Mouse (Mus musculus) hindbrain, embryonic 10.5 days (tissue): ENCODE data around the gene Mboat2. TPM values are rescaled to one million over a fixed set of nuclear protein-coding genes. Genes with fewer than 3 reads are reported as not detected.

Experiments used
- DNase-seq: peaks from one replicate; pipeline ENCODE4 v3.0.0-alpha.2; 2017; ENCODE audit warnings: low spot score
- H3K27ac ChIP-seq: fragments of 300-500 bp; sonication (generic); 2 replicates; pipeline ENCODE4 v1.5.1; 2016; ENCODE audit warnings: mild to moderate bottlenecking, moderate library complexity
- H3K27me3 ChIP-seq: fragments of 300-500 bp; sonication (generic); 2 replicates; pipeline ENCODE4 v1.6.1; 2016; ENCODE audit warnings: mild to moderate bottlenecking; ENCODE audit not compliant: poor library complexity, insufficient read depth, severe bottlenecking
- H3K36me3 ChIP-seq: fragments of 300-500 bp; sonication (generic); 2 replicates; pipeline ENCODE4 v1.6.1; 2016; ENCODE audit warnings: mild to moderate bottlenecking, moderate library complexity
- H3K4me1 ChIP-seq: fragments of 300-500 bp; sonication (generic); replicated peaks from 2 replicates; pipeline ENCODE4 v1.6.1; 2016; ENCODE audit warnings: mild to moderate bottlenecking
- H3K4me3 ChIP-seq: fragments of 300-500 bp; sonication (generic); 2 replicates; pipeline ENCODE4 v1.5.1; 2016; ENCODE audit warnings: mild to moderate bottlenecking, moderate library complexity
- H3K9me3 ChIP-seq: fragments of 300-500 bp; sonication (generic); 2 replicates; pipeline ENCODE4 v1.6.1; 2016; ENCODE audit warnings: mild to moderate bottlenecking, moderate library complexity
- WGBS: fragments of 180-500 bp; shearing (Covaris S2); methylation state at CpG from one replicate; pipeline ENCODE4 v1.1.7; 2016; 5-methylcytosine and 5-hydroxymethylcytosine counted together
- polyA plus RNA-seq: library from polyadenylated mRNA; unstranded; fragments of >200 nt; fragmentation: Nextera tagmentation; extraction: Ambion mirVana; gene quantifications from 2 replicates; pipeline ENCODE4 v1.2.1, GENCODE M21; 2016

The Mboat2 gene
- polyA plus RNA-seq, 1 experiment from 2014 or later, result 43.6 TPM

- H3K27ac ChIP-seq, result no peak overlapping the region
- 91% methylated on average over 7 of the region's 7 CpGs for WGBS
- peaks cover 89% of the 10 kb centered on the region for H3K36me3 ChIP-seq
Observed at GRCm38 (mm10) chr12:24944597-24944996, 113.9 kb downstream of the Mboat2 start.

GRCm38 (mm10) chr12:24947065-24947464, 116.4 kb downstream of the Mboat2 start:
- Histone ChIP-seq H3K27ac (no peak overlapping the region), H3K9me3 (0 out of 2 replicates have a peak, but pooled peaks cover 4% of the 10 kb centered on the region), H3K4me1 (no peaks in the 10 kb centered on the region), H3K4me3 (no peak overlapping the region), H3K27me3 (no peaks in the 10 kb centered on the region), H3K36me3 (peaks cover 87% of the 10 kb centered on the region)
- WGBS, result 95% methylated on average over 14 of the region's 14 CpGs
- no peak for DNase-seq

More at GRCm38 (mm10) chr12:24944597-24944996, 113.9 kb downstream of the Mboat2 start:
- no peaks in the 10 kb centered on the region for H3K4me1 ChIP-seq
- no peaks in the 10 kb centered on the region for H3K27me3 ChIP-seq
- no peak for DNase-seq
- no peak overlapping the region for H3K4me3 ChIP-seq
- no peaks in the 10 kb centered on the region for H3K9me3 ChIP-seq

GRCm38 (mm10) chr12:24948344-24948743, 117.7 kb downstream of the Mboat2 start:
- Histone ChIP-seq H3K4me1 (no peaks in the 10 kb centered on the region), H3K27me3 (no peaks in the 10 kb centered on the region), H3K36me3 (peaks cover 85% of the 10 kb centered on the region), H3K27ac (no peak overlapping the region), H3K9me3 (0 out of 2 replicates have a peak, but pooled peaks cover 4% of the 10 kb centered on the region), H3K4me3 (no peak overlapping the region)
- WGBS, result 56% methylated on average over 3 of the region's 3 CpGs
- DNase-seq, result peak; percentile 26

GRCm38 (mm10) chr12:24950376-24951046, 119.8 kb downstream of the Mboat2 start:
- Histone ChIP-seq H3K27ac (no peak overlapping the region), H3K36me3 (peaks cover 86% of the 10 kb centered on the region)
- DNase-seq, result no peak

GRCm38 (mm10) chr12:24952147-24952546, 121.5 kb downstream of the Mboat2 start:
- 67% methylated on average over 6 of the region's 6 CpGs for WGBS
- Histone ChIP-seq H3K27ac (no peak overlapping the region), H3K27me3 (no peaks in the 10 kb centered on the region), H3K4me1 (no peaks in the 10 kb centered on the region), H3K9me3 (0 out of 2 replicates have a peak, but pooled peaks cover 4% of the 10 kb centered on the region), H3K4me3 (no peak overlapping the region), H3K36me3 (peaks cover 89% of the 10 kb centered on the region)
- DNase-seq, result peak; percentile 68

More at GRCm38 (mm10) chr12:24950376-24951046, 119.8 kb downstream of the Mboat2 start:
- WGBS, result 92% methylated on average over 7 of the region's 7 CpGs
- H3K4me1 ChIP-seq, result no peaks in the 10 kb centered on the region
- H3K9me3 ChIP-seq, result 0 out of 2 replicates have a peak, but pooled peaks cover 4% of the 10 kb centered on the region
- no peak overlapping the region for H3K4me3 ChIP-seq
- no peaks in the 10 kb centered on the region for H3K27me3 ChIP-seq

GRCm38 (mm10) chr12:24955137-24955536, 124.5 kb downstream of the Mboat2 start:
- no peak for DNase-seq
- 0 out of 2 replicates have a peak, but pooled peaks cover 4% of the 10 kb centered on the region for H3K9me3 ChIP-seq
- no peaks in the 10 kb centered on the region for H3K27me3 ChIP-seq
- WGBS, result 91% methylated on average over 9 of the region's 9 CpGs
- no peak overlapping the region for H3K27ac ChIP-seq
- H3K4me3 ChIP-seq, result no peak overlapping the region
- no peaks in the 10 kb centered on the region for H3K4me1 ChIP-seq
- peaks cover 91% of the 10 kb centered on the region for H3K36me3 ChIP-seq

- Histone ChIP-seq H3K27me3 (no peaks in the 10 kb centered on the region), H3K36me3 (peaks cover 64% of the 10 kb centered on the region), H3K9me3 (no peaks in the 10 kb centered on the region), H3K4me1 (no peaks in the 10 kb centered on the region), H3K27ac (no peak overlapping the region), H3K4me3 (no peak overlapping the region)
- 94% methylated on average over 3 of the region's 3 CpGs for WGBS
- no peak for DNase-seq
Observed at GRCm38 (mm10) chr12:24958526-24958925, 127.8 kb downstream of the Mboat2 start.

GRCm38 (mm10) chr12:24961821-24962220, 131.1 kb downstream of the Mboat2 start:
- WGBS, result 90% methylated on average over 7 of the region's 7 CpGs

GRCm38 (mm10) chr12:24962362-24962967, 131.8 kb downstream of the Mboat2 start:
- Histone ChIP-seq H3K9me3 (0 out of 2 replicates have a peak, but pooled peaks cover 3% of the 10 kb centered on the region), H3K27ac (no peak overlapping the region), H3K36me3 (peaks cover 28% of the 10 kb centered on the region), H3K4me1 (no peaks in the 10 kb centered on the region), H3K4me3 (no peak overlapping the region), H3K27me3 (no peaks in the 10 kb centered on the region)
- 90% methylated on average over 11 of the region's 11 CpGs for WGBS
- no peak for DNase-seq

More at GRCm38 (mm10) chr12:24961821-24962220, 131.1 kb downstream of the Mboat2 start:
- H3K27ac ChIP-seq, result no peak overlapping the region
- 0 out of 2 replicates have a peak, but pooled peaks cover 3% of the 10 kb centered on the region for H3K9me3 ChIP-seq
- peaks cover 35% of the 10 kb centered on the region for H3K36me3 ChIP-seq
- no peaks in the 10 kb centered on the region for H3K27me3 ChIP-seq
- no peak overlapping the region for H3K4me3 ChIP-seq
- DNase-seq, result no peak
- H3K4me1 ChIP-seq, result no peaks in the 10 kb centered on the region

GRCm38 (mm10) chr12:24963393-24964022, 132.8 kb downstream of the Mboat2 start:
- no peak for DNase-seq
- H3K27ac ChIP-seq, result no peak overlapping the region
- 79% methylated on average over 13 of the region's 13 CpGs for WGBS
- no peaks in the 10 kb centered on the region for H3K27me3 ChIP-seq
- H3K36me3 ChIP-seq, result peaks cover 19% of the 10 kb centered on the region
- no peak overlapping the region for H3K4me3 ChIP-seq
- H3K4me1 ChIP-seq, result no peaks in the 10 kb centered on the region
- H3K9me3 ChIP-seq, result 0 out of 2 replicates have a peak, but pooled peaks cover 4% of the 10 kb centered on the region

- H3K4me1 ChIP-seq, result no peaks in the 10 kb centered on the region
- no peak for DNase-seq
- 88% methylated on average over 6 of the region's 6 CpGs for WGBS
- H3K9me3 ChIP-seq, result 0 out of 2 replicates have a peak, but pooled peaks cover 6% of the 10 kb centered on the region
- H3K27me3 ChIP-seq, result no peaks in the 10 kb centered on the region
- peaks cover 6% of the 10 kb centered on the region; the same call in 1 of the 2 replicates for H3K36me3 ChIP-seq
- H3K27ac ChIP-seq, result no peak overlapping the region
- H3K4me3 ChIP-seq, result no peak overlapping the region
Observed at GRCm38 (mm10) chr12:24965406-24965805, 134.7 kb downstream of the Mboat2 start.

GRCm38 (mm10) chr12:24966046-24966445, 135.4 kb downstream of the Mboat2 start:
- 87% methylated on average over 2 of the region's 2 CpGs for WGBS
- Histone ChIP-seq H3K4me3 (no peak overlapping the region), H3K27ac (no peak overlapping the region), H3K27me3 (no peaks in the 10 kb centered on the region), H3K9me3 (0 out of 2 replicates have a peak, but pooled peaks cover 6% of the 10 kb centered on the region), H3K36me3 (peaks cover 3% of the 10 kb centered on the region; the same call in 1 of the 2 replicates), H3K4me1 (no peaks in the 10 kb centered on the region)
- DNase-seq, result no peak
